Mouse (Mus musculus): ENCODE measurements around the gene Dhx29. TPM values are rescaled to one million over a fixed set of nuclear protein-coding genes. Genes with fewer than 3 reads are reported as not detected.

The Dhx29 gene
- polyA plus RNA-seq, 1 experiment from 2014 or later, result 19.1 TPM

- Histone ChIP-seq H3K27me3 (ENCODE audit: insufficient read depth, low read length) (no peaks in the 10 kb centered on the region), H3K4me1 (replicated peaks; ENCODE audit: insufficient read depth, low read length) (no peaks in the 10 kb centered on the region), H3K9me3 (replicated peaks; ENCODE audit: low read length) (no peaks in the 10 kb centered on the region), H3K9ac (ENCODE audit: low read depth, low read length) (no peak overlapping the region), H3K4me3 (replicated peaks; ENCODE audit: low read depth, low read length) (no peak overlapping the region), H3K36me3 (ENCODE audit: insufficient read depth, low read length) (peaks cover 37% of the 10 kb centered on the region), H3K27ac (no peak overlapping the region), H3K4me2 (ENCODE audit: low read length) (no peak overlapping the region)
- 64% methylated on average over 15 of the region's 15 CpGs for WGBS
- no peak for TF ChIP-seq CTCF (IDR thresholded peaks at IDR 0.05; ENCODE audit: low read depth)
- no peak for DNase-seq (ENCODE audit: low spot score)
- no peak for ATAC-seq (replicated peaks; ENCODE audit: low FRiP score, low read depth)
These were observed 14.7 kb downstream of the Dhx29 start for GRCm38 (mm10) chr13:112941879-112942330.

DNA sequence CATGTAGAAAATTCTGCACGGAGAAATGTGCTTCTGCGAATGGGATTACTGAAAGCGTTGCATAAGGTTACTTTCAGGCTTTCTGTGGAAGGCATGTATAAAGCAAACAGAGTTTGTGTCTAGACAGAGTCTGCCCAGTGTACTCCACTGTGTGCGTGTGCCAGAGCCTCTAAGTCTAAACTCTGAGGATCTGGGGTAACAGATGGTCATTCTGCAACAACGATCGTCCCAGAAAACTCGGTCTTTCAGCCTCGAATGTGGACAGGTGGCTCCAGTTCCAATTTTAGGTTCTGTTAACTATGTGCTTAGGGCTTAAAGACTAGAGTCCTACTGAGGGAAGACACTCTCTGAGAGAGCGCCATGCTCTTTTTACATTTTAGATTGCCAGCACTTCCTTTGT lies 18.1 kb downstream of the Dhx29 start:
- TF ChIP-seq CTCF (IDR thresholded peaks at IDR 0.05; ENCODE audit: low read depth), result no peak
- Histone ChIP-seq H3K9me3 (replicated peaks; ENCODE audit: low read length) (no peaks in the 10 kb centered on the region), H3K4me1 (replicated peaks; ENCODE audit: insufficient read depth, low read length) (no peaks in the 10 kb centered on the region), H3K27ac (no peak overlapping the region), H3K4me2 (ENCODE audit: low read length) (no peak overlapping the region), H3K27me3 (ENCODE audit: insufficient read depth, low read length) (no peaks in the 10 kb centered on the region), H3K4me3 (replicated peaks; ENCODE audit: low read depth, low read length) (no peak overlapping the region), H3K9ac (ENCODE audit: low read depth, low read length) (no peak overlapping the region), H3K36me3 (ENCODE audit: insufficient read depth, low read length) (peaks cover 42% of the 10 kb centered on the region)
- 93% methylated on average over 9 of the region's 9 CpGs for WGBS
- ATAC-seq (replicated peaks; ENCODE audit: low FRiP score, low read depth) (no peak), DNase-seq (ENCODE audit: low spot score) (no peak)

DNA sequence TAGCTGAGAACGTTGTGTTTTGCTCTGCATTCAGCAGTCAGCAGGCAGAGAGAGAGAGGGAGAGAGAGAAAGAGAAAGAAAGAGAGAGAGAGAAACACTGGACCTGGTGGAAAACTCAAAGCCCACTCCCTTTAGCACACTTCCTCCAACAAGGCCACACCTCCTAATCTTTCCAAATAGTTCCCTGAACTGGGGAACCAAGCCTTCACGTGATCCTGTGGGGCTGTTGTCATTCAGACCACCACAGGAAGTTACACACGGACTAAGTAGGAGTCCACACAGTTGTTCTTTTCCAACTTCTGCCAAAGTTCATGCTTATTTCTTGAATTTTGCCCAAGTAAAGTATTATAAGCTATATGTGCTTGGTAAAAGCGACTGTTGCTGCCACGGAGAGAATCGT lies 18.6 kb downstream of the Dhx29 start:
- no peaks in the 10 kb centered on the region for H3K4me1 ChIP-seq (replicated peaks; ENCODE audit: insufficient read depth, low read length)
- no peak for TF ChIP-seq CTCF (IDR thresholded peaks at IDR 0.05; ENCODE audit: low read depth)
- no peak overlapping the region for H3K27ac ChIP-seq
- H3K4me2 ChIP-seq (ENCODE audit: low read length), result no peak overlapping the region
- H3K9me3 ChIP-seq (replicated peaks; ENCODE audit: low read length), result no peaks in the 10 kb centered on the region
- DNase-seq (ENCODE audit: low spot score), result no peak
- H3K9ac ChIP-seq (ENCODE audit: low read depth, low read length), result no peak overlapping the region
- H3K36me3 ChIP-seq (ENCODE audit: insufficient read depth, low read length), result peaks cover 42% of the 10 kb centered on the region
- ATAC-seq (replicated peaks; ENCODE audit: low FRiP score, low read depth), result no peak
- no peak overlapping the region for H3K4me3 ChIP-seq (replicated peaks; ENCODE audit: low read depth, low read length)
- no peaks in the 10 kb centered on the region for H3K27me3 ChIP-seq (ENCODE audit: insufficient read depth, low read length)
- WGBS, result 87% methylated on average over 6 of the region's 6 CpGs

- H3K4me1 ChIP-seq (replicated peaks; ENCODE audit: insufficient read depth, low read length), result no peaks in the 10 kb centered on the region
- no peak overlapping the region for H3K9ac ChIP-seq (ENCODE audit: low read depth, low read length)
- H3K4me3 ChIP-seq (replicated peaks; ENCODE audit: low read depth, low read length), result no peak overlapping the region
- H3K27me3 ChIP-seq (ENCODE audit: insufficient read depth, low read length), result no peaks in the 10 kb centered on the region
- no peaks in the 10 kb centered on the region for H3K9me3 ChIP-seq (replicated peaks; ENCODE audit: low read length)
- peaks cover 31% of the 10 kb centered on the region for H3K36me3 ChIP-seq (ENCODE audit: insufficient read depth, low read length)
- ATAC-seq (replicated peaks; ENCODE audit: low FRiP score, low read depth) (no peak), DNase-seq (ENCODE audit: low spot score) (no peak)
- H3K27ac ChIP-seq, result no peak overlapping the region
- H3K4me2 ChIP-seq (ENCODE audit: low read length), result no peak overlapping the region
- TF ChIP-seq CTCF (IDR thresholded peaks at IDR 0.05; ENCODE audit: low read depth), result no peak
- WGBS, result 91% methylated on average over 8 of the region's 8 CpGs
These were observed 26.8 kb downstream of the Dhx29 start for GRCm38 (mm10) chr13:112954067-112954466.

DNA sequence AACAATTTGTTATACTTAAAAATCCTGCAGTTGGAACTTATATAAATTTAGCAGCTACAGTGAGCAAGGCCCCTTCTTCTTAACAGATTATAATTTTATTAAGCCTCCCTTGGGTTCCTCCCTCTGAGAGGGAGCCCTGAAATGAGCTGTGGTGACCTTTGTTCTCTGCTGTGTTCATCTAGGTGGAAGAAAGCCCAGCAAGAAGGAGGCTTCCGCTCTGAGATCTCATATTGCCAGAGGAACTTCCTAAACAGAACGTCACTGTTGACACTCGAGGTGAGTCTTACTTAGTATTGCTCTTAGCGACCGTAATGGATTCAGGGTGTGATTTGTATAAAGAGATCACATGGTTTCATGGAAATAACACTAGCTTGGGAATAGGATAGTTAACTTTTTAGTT lies 35.8 kb downstream of the Dhx29 start:
- H3K36me3 ChIP-seq (ENCODE audit: insufficient read depth, low read length), result peaks cover 31% of the 10 kb centered on the region
- H3K9me3 ChIP-seq (replicated peaks; ENCODE audit: low read length), result no peaks in the 10 kb centered on the region
- H3K4me2 ChIP-seq (ENCODE audit: low read length), result no peak overlapping the region
- no peak overlapping the region for H3K4me3 ChIP-seq (replicated peaks; ENCODE audit: low read depth, low read length)
- H3K27me3 ChIP-seq (ENCODE audit: insufficient read depth, low read length), result no peaks in the 10 kb centered on the region
- no peak overlapping the region for H3K9ac ChIP-seq (ENCODE audit: low read depth, low read length)
- no peak overlapping the region for H3K27ac ChIP-seq
- TF ChIP-seq CTCF (IDR thresholded peaks at IDR 0.05; ENCODE audit: low read depth), result no peak
- no peaks in the 10 kb centered on the region for H3K4me1 ChIP-seq (replicated peaks; ENCODE audit: insufficient read depth, low read length)
- DNase-seq (ENCODE audit: low spot score), result peak; percentile 38
- ATAC-seq (replicated peaks; ENCODE audit: low FRiP score, low read depth), result 0 out of 2 replicates have a peak, but pooled peaks have one; percentile 36
- WGBS, result 45% methylated on average over 5 of the region's 5 CpGs

DNA sequence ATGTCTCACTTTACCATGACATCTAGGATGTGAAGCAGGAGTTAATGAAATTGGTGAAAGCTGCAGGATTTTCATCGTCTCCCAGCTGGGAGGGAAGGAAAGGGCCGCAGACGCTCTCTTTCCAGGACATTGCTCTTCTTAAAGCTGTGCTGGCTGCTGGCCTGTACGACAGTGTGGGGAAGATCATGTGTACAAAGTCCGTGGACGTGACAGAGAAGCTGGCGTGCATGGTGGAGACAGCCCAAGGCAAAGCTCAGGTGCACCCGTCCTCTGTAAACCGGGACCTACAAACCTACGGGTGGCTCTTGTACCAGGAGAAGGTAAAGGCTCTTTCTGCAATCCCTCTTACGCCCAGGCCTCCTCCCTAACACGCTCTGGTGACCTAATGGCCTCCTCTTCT lies 37.2 kb downstream of the Dhx29 start:
- DNase-seq (ENCODE audit: low spot score) (peak; percentile 15), ATAC-seq (replicated peaks; ENCODE audit: low FRiP score, low read depth) (no peak)
- Histone ChIP-seq H3K4me2 (ENCODE audit: low read length) (no peak overlapping the region), H3K9me3 (replicated peaks; ENCODE audit: low read length) (no peaks in the 10 kb centered on the region), H3K9ac (ENCODE audit: low read depth, low read length) (no peak overlapping the region), H3K4me3 (replicated peaks; ENCODE audit: low read depth, low read length) (no peak overlapping the region), H3K27ac (no peak overlapping the region), H3K36me3 (ENCODE audit: insufficient read depth, low read length) (peaks cover 29% of the 10 kb centered on the region), H3K4me1 (replicated peaks; ENCODE audit: insufficient read depth, low read length) (no peaks in the 10 kb centered on the region), H3K27me3 (ENCODE audit: insufficient read depth, low read length) (no peaks in the 10 kb centered on the region)
- TF ChIP-seq CTCF (IDR thresholded peaks at IDR 0.05; ENCODE audit: low read depth), result no peak
- WGBS, result 69% methylated on average over 12 of the region's 12 CpGs

DNA sequence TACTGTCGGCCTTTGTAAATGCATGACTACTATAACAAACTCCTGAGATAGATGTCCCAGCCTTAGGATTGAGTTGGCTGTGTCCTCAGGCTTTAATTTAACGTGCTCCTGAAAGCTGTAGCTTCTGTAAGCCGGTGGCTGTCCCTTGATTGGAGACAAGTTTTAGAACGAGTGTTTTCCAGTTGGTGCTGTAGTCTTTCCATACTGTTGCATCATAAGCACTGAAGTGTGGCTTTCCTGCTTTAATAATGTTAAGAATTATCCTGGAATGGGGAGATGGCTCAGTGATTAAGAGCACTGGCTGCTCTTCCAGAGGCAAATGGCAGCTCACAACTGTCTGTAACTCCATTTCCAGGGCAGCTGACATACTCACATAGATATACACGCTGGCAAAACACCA lies 40.0 kb downstream of the Dhx29 start:
- Histone ChIP-seq H3K27ac (no peak overlapping the region), H3K36me3 (ENCODE audit: insufficient read depth, low read length) (peaks cover 17% of the 10 kb centered on the region), H3K4me1 (replicated peaks; ENCODE audit: insufficient read depth, low read length) (no peaks in the 10 kb centered on the region), H3K27me3 (ENCODE audit: insufficient read depth, low read length) (no peaks in the 10 kb centered on the region), H3K4me3 (replicated peaks; ENCODE audit: low read depth, low read length) (no peak overlapping the region), H3K9me3 (replicated peaks; ENCODE audit: low read length) (no peaks in the 10 kb centered on the region), H3K9ac (ENCODE audit: low read depth, low read length) (no peak overlapping the region), H3K4me2 (ENCODE audit: low read length) (no peak overlapping the region)
- WGBS, result 93% methylated on average over 5 of the region's 5 CpGs
- DNase-seq (ENCODE audit: low spot score) (no peak), ATAC-seq (replicated peaks; ENCODE audit: low FRiP score, low read depth) (no peak)
- TF ChIP-seq CTCF (IDR thresholded peaks at IDR 0.05; ENCODE audit: low read depth), result no peak
